Mouse (Mus musculus): ENCODE results near the gene Sult2a8. TPM values are rescaled to one million over a fixed set of nuclear protein-coding genes. Genes with fewer than 3 reads are reported as not detected.
"Not testable (repeated sequence)": the region's sequence is repeated elsewhere in the genome, so short reads cannot be mapped to it uniquely, and the experiment has no call there.

Gene Sult2a8
- not detected in 2 replicates for polyA plus RNA-seq (2016; fragmentation: Nextera tagmentation; extraction: Ambion mirVana)

DNA sequence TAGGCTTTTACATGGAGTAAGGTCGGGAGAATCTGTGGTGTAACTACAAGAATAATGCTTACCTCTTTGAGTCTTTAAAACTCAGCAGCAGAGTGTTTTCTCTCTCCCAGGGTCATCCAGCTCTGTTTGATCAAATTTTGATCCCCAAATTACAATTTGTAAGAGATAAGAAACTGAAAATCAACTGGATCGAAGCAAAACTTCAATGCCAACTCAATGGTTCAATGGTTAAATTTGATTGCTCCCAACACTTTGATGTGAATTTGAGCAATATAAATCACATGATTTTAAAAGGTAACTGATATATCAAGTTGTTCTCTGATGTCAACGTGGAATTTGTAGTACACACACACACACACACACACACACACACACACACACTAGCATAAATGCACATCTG is at the start of gene Sult2a8:
Gene Sult2a8 (minus strand): TSS at position 236 of the 400 bp plus-strand sequence.
- no peak within 1 kb of the TSS for H3K4me2 ChIP-seq (replicated peaks)
- ATAC-seq (ENCODE audit: low FRiP score, low read depth) = no peak
- 63% methylated on average over 3 of the region's 3 CpGs for WGBS
- H3K9me3 ChIP-seq = peaks cover 24% of the 10 kb centered on the region; the same call in 1 of the 2 replicates
- H3K9ac ChIP-seq (replicated peaks) = no peak within 1 kb of the TSS
- H3K36me3 ChIP-seq = no peaks in the 10 kb centered on the region
- H3K4me1 ChIP-seq = no peaks in the 10 kb centered on the region
- no peak within 1 kb of the TSS for H3K27ac ChIP-seq (replicated peaks)
- no peak within 1 kb of the TSS for H3K4me3 ChIP-seq
- no peaks in the 10 kb centered on the region for H3K27me3 ChIP-seq

DNA sequence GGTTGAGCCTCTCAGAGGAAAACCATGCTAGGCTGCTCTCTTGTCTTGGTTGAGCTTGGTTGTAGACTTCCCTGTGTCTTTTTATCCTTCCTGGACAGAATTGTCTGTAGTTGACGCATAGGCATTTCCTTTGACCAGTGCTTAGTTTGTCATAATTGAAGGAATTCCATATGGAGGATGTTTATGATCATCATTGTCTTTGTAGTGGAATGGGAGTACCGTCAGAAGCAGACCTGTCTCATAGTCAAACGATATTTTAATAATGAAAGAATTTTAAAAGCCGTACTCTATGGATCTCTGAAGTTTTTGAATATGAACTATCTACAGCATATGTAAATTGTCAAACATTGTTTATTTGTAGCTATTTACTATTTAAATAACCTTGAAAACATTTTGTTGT is 47.6 kb upstream of the Sult2a8 start, which contains the start of gene Sult2a7:
Gene Sult2a7 (minus strand): TSS at position 101 of the 400 bp plus-strand sequence.
- H3K36me3 ChIP-seq = no peaks in the 10 kb centered on the region
- no peak for ATAC-seq (ENCODE audit: low FRiP score, low read depth)
- no peak within 1 kb of the TSS for H3K4me2 ChIP-seq (replicated peaks)
- no peaks in the 10 kb centered on the region for H3K27me3 ChIP-seq
- H3K9me3 ChIP-seq = peaks cover 23% of the 10 kb centered on the region
- WGBS = 84% methylated on average over 4 of the region's 4 CpGs
- H3K27ac ChIP-seq (replicated peaks) = no peak within 1 kb of the TSS
- no peaks in the 10 kb centered on the region for H3K4me1 ChIP-seq
- no peak within 1 kb of the TSS for H3K9ac ChIP-seq (replicated peaks)
- no peak within 1 kb of the TSS for H3K4me3 ChIP-seq

DNA sequence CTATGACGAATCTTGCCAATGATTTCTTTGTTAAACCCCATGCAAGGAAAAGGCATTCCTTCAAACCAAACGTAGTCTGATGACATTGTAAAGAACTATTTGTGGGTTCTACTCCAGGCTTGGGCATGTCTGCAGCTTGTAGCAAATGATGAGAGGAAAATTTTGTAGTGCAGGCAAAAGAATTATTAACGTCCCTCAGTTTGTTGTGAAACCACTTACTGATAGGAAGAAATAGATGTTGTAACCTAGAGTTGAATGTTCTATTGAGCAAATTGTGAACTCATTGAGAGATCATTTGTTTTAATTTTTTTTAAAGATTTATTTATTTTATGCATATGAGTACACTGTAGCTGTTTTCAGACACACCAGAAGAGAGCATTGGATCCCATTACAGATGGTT is 46.3 kb upstream of the Sult2a8 start:
- H3K36me3 ChIP-seq = no peaks in the 10 kb centered on the region
- no peaks in the 10 kb centered on the region for H3K27me3 ChIP-seq
- H3K4me1 ChIP-seq = no peaks in the 10 kb centered on the region
- peaks cover 23% of the 10 kb centered on the region for H3K9me3 ChIP-seq
- H3K27ac ChIP-seq (replicated peaks) = no peak overlapping the region
- H3K4me3 ChIP-seq = no peak overlapping the region
- 74% methylated on average over 3 of the region's 3 CpGs for WGBS
- no peak overlapping the region for H3K9ac ChIP-seq (replicated peaks)
- H3K4me2 ChIP-seq (replicated peaks) = no peak overlapping the region
- no peak for ATAC-seq (ENCODE audit: low FRiP score, low read depth)

DNA sequence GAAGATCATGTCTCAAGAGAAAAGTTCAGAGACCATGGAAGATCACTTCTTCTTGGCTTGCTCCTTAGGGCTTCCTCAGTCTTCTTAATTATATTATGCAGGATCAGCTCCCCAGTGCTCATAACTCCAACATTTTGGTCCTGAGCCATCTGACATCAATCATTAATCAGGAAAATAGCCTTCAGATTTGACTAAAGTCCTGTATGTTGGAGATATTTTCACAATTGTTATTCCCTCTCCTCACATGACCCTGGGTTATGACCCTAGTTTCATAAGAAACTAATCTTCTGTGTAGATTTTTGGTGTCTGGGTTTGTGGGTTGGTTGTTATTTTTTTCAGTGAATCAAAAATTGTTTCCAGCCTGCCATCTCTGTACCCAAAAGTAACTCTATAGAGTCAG is 7.0 kb downstream of the Sult2a8 start:
- H3K4me1 ChIP-seq = no peaks in the 10 kb centered on the region
- no peaks in the 10 kb centered on the region for H3K27me3 ChIP-seq
- H3K4me2 ChIP-seq (replicated peaks) = no peak overlapping the region
- no peak overlapping the region for H3K9ac ChIP-seq (replicated peaks)
- H3K4me3 ChIP-seq = no peak overlapping the region
- no peak for ATAC-seq (ENCODE audit: low FRiP score, low read depth)
- H3K36me3 ChIP-seq = no peaks in the 10 kb centered on the region
- no peak overlapping the region for H3K27ac ChIP-seq (replicated peaks)
- H3K9me3 ChIP-seq = peaks cover 31% of the 10 kb centered on the region

DNA sequence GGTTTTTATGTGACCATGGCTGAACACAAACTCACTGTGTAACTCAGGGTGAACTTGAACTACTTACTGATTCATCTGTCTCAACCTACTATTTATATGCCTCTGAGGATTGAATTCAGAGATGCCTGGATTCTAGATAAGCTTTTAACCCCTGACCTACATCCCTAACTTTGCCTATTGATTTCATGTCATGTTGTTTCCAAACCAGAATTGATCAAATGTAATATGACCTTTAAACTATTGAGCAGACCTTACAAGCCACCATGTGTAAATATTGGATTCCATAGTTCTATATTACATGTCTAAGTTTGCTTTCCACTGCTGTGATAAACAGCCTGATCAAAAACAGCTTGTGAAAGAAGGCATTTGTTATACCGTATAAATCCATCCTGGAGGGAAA is 8.1 kb downstream of the Sult2a8 start:
- no peaks in the 10 kb centered on the region for H3K27me3 ChIP-seq

DNA sequence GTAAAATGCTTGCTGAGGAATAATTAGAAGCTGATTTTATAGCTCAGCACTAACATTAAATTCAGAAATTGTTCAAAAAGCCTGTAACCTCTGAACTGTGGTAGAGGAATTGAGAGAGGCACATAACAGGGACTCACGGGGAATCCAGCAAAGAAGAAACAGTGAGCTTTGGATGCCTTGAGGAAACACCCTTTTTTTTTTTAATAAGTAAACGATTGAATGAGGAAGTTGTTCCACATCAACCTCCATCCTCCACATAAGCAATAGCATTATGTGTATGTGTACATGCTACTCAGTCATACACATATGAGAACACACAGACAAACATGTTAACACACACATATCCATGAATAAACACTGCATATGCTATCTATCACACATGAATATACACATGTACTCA is 8.5 kb downstream of the Sult2a8 start:
- WGBS = 82% methylated on average over 2 of the region's 2 CpGs
- H3K4me1 ChIP-seq = no peaks in the 10 kb centered on the region
- H3K4me3 ChIP-seq = no peak overlapping the region
- H3K4me2 ChIP-seq (replicated peaks) = no peak overlapping the region
- ATAC-seq (ENCODE audit: low FRiP score, low read depth) = no peak
- H3K36me3 ChIP-seq = no peaks in the 10 kb centered on the region
- H3K9ac ChIP-seq (replicated peaks) = no peak overlapping the region
- no peaks in the 10 kb centered on the region for H3K27me3 ChIP-seq
- no peak overlapping the region for H3K27ac ChIP-seq (replicated peaks)
- H3K9me3 ChIP-seq = peaks cover 32% of the 10 kb centered on the region

More for the DNA sequence above, 8.1 kb downstream of the Sult2a8 start:
- H3K4me2 ChIP-seq (replicated peaks) = no peak overlapping the region
- no peak overlapping the region for H3K27ac ChIP-seq (replicated peaks)
- H3K9ac ChIP-seq (replicated peaks) = no peak overlapping the region
- WGBS = 76% methylated on average over 1 of the region's 1 CpGs
- H3K9me3 ChIP-seq = peaks cover 32% of the 10 kb centered on the region
- ATAC-seq (ENCODE audit: low FRiP score, low read depth) = no peak
- H3K4me3 ChIP-seq = no peak overlapping the region
- no peaks in the 10 kb centered on the region for H3K36me3 ChIP-seq
- no peaks in the 10 kb centered on the region for H3K4me1 ChIP-seq

DNA sequence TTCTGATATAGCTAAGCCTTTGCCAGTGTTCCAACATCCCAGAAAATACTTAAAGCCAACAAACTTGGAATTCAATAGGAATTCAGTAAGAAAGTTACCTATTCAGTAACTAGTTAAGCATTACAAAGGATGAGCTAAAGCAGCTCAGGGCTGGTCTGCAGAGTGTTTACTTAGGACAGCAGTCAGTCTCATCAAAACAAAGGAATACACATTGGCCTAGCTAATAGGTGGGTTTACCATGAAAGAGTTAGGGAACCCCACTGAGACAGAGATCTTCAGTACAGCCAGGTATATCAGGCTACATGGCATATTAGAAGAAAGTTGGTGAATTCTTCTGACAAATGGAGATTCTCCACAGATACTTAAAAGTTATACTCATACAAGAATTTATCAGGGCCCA is 47.2 kb downstream of the Sult2a8 start:
- ATAC-seq (ENCODE audit: low FRiP score, low read depth); H3K4me3 ChIP-seq; H3K4me1 ChIP-seq; H3K27ac ChIP-seq (replicated peaks); H3K9ac ChIP-seq (replicated peaks); H3K4me2 ChIP-seq (replicated peaks); H3K27me3 ChIP-seq; H3K36me3 ChIP-seq: not testable (repeated sequence)
- H3K9me3 ChIP-seq = 0 out of 2 replicates have a peak, but pooled peaks cover 12% of the 10 kb centered on the region

DNA sequence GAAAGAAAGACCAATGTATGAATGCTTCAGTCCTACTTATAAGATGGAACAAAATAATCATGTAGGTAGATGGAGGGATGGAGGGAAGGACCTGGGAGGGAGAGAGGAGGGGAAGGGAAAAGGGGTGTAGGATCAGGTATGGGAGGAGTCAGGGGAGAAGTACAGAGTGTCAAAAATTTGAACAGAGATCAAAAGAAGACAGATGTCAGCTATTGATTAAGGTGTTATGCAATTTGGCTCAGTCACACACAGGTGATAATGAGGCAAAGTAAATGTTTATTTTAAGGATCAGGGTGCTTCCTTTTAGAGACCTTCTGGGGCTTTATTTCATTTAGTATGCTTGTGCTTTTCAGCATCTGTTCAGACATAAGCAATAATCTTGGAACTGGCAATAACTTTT is 50.1 kb downstream of the Sult2a8 start:
- no peaks in the 10 kb centered on the region for H3K27me3 ChIP-seq
- no peak for ATAC-seq (ENCODE audit: low FRiP score, low read depth)
- H3K4me3 ChIP-seq = no peak overlapping the region
- no peaks in the 10 kb centered on the region for H3K36me3 ChIP-seq
- H3K4me1 ChIP-seq = no peaks in the 10 kb centered on the region
- no peak overlapping the region for H3K9ac ChIP-seq (replicated peaks)
- no peak overlapping the region for H3K4me2 ChIP-seq (replicated peaks)
- no peak overlapping the region for H3K27ac ChIP-seq (replicated peaks)
- peaks cover 16% of the 10 kb centered on the region; the same call in 1 of the 2 replicates for H3K9me3 ChIP-seq

Other genes with a start within 250 kb of the Sult2a8 start
- not detected in 2 replicates for gene Sult2a6, start 191.9 kb downstream of the Sult2a8 start, polyA plus RNA-seq (2016; fragmentation: Nextera tagmentation; extraction: Ambion mirVana)
- gene Obox8, start 113.2 kb downstream of the Sult2a8 start, polyA plus RNA-seq (2016; fragmentation: Nextera tagmentation; extraction: Ambion mirVana) = not detected in 2 replicates
- not detected in 2 replicates for gene Sult2a7, start 47.5 kb upstream of the Sult2a8 start, polyA plus RNA-seq (2016; fragmentation: Nextera tagmentation; extraction: Ambion mirVana)
- 0.14 and 0.17 TPM in 2 replicates for gene Vmn1r90, start 116.7 kb upstream of the Sult2a8 start, polyA plus RNA-seq (2016; fragmentation: Nextera tagmentation; extraction: Ambion mirVana)
- not detected in 2 replicates for gene Obox7, start 212.7 kb upstream of the Sult2a8 start, polyA plus RNA-seq (2016; fragmentation: Nextera tagmentation; extraction: Ambion mirVana)